Mouse (Mus musculus) megakaryocyte progenitor cell, adult 5-6 weeks (primary cell): ENCODE measurements around the gene Bmper. TPM values are rescaled to one million over a fixed set of nuclear protein-coding genes. Genes with fewer than 3 reads are reported as not detected.

Experiments used
- ATAC-seq: replicated peaks from 2 replicates; pipeline ENCODE4 v1.8.0; 2016; ENCODE audit warnings: mild to moderate bottlenecking, moderate TSS enrichment, inconsistent platforms; ENCODE audit not compliant: poor library complexity
- total RNA-seq, 2 experiments: library from RNA; stranded (forward) in 1 of 2; stranded (reverse) in 1 of 2; fragments of 157-497, 149-512 nt in 1 of 2; fragments of 200-1000 nt in 1 of 2; gene quantifications; 2 replicates each; pipeline versions ENCODE4 v1.2.3 to v1.2.4; 2015 to 2017

The Bmper gene
- total RNA-seq, 2 experiments from 2014 or later, result not detected

GRCm38 (mm10) chr9:23363540-23363939 lies 140.7 kb downstream of the Bmper start:
- ATAC-seq, result no peak

DNA sequence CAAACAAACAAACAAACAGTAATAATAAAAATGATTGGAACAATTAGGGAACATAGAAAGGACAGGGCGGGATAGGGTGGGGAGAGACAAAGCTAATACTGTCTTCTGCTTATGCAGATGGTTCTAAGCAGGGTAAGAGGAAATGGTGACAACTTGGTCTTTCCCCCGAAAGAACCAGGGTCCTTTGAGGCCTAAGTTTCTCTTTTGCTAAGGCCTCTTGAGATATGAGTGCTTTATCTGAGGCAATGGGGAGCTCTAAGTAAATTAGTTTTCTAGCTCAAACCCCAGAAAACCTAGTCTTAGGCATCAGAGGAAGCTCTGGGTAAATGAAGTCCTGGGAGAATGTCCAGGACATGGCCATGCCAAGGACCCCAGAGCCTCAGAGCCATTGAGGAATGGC lies 141.2 kb downstream of the Bmper start:
- no peak for ATAC-seq

- ATAC-seq, result no peak
These were observed 145.2 kb downstream of the Bmper start for GRCm38 (mm10) chr9:23368124-23368523.

GRCm38 (mm10) chr9:23374789-23375460 lies 152.0 kb downstream of the Bmper start:
- ATAC-seq, result no peak

- no peak for ATAC-seq
These were observed 155.2 kb downstream of the Bmper start for GRCm38 (mm10) chr9:23377831-23378730.

DNA sequence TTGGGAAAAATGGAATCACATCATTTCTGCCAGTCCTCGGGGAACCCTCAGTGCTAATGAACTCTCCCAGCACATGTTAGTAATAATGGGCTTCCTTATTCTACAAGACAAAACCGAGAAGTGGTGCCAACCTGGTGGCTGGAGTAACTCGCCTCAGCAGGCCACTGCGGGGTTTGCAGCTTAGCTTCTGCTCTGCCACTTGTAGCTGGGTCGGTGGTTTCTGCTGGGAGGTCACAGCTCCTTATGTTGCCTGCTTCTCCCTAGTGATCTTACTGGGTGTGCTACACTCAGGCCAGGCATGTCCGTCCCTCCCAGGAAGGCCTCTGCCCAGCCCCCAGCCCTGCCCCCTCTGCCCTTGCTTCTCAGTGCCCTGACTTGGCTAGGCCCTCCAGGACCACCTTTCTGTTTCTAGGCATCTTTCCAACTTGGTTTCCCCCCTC lies 155.9 kb downstream of the Bmper start:
- ATAC-seq, result peak; percentile 78

- no peak; the same call in 1 of the 2 replicates for ATAC-seq
These were observed 157.4 kb downstream of the Bmper start for GRCm38 (mm10) chr9:23380171-23380835.

GRCm38 (mm10) chr9:23383291-23383690 lies 160.4 kb downstream of the Bmper start:
- ATAC-seq, result no peak

GRCm38 (mm10) chr9:23383837-23384236 lies 161.0 kb downstream of the Bmper start:
- ATAC-seq, result no peak

GRCm38 (mm10) chr9:23384880-23385279 lies 162.0 kb downstream of the Bmper start:
- ATAC-seq, result no peak

GRCm38 (mm10) chr9:23386201-23386600 lies 163.3 kb downstream of the Bmper start:
- no peak for ATAC-seq

GRCm38 (mm10) chr9:23390118-23390517 lies 167.2 kb downstream of the Bmper start:
- ATAC-seq, result no peak

GRCm38 (mm10) chr9:23394652-23395317 lies 171.9 kb downstream of the Bmper start:
- ATAC-seq, result no peak

DNA sequence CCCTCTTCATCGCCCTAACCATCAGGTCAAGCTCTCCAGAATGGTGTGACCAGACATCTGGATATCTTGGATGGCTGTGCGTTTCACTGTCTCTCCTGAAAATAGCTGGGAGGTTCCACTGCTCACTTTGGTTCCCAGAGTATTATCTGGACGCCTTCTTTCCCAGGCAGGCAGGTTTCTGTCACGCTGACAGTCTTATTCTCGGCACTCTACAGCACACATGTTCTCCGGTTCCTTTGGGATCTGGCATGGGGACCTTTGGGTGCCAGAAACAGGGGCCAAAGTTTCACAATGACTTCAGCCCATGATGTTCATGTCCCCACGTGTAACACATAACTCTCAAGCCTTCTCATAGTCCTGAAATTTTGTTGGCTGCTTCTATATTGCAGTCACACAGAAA lies 173.3 kb downstream of the Bmper start:
- ATAC-seq, result no peak

DNA sequence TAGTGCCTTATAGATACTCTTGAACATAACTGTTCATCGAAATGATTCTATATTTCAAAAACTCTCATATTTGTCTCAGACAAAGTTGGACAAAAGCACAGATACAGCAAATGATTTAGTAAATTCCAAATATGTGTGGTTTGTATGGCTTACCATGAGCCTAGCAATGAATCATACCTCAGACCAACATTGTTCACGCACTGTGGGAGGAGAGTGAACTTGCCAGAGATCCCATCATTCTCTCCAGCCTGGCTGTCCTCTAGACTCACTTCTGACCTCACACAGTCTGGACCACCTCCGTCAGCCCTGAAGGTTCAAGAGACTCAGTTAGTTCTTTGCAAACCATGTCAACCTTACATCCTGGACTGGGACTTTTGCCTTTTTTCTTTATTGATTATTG lies 175.0 kb downstream of the Bmper start:
- ATAC-seq, result no peak

DNA sequence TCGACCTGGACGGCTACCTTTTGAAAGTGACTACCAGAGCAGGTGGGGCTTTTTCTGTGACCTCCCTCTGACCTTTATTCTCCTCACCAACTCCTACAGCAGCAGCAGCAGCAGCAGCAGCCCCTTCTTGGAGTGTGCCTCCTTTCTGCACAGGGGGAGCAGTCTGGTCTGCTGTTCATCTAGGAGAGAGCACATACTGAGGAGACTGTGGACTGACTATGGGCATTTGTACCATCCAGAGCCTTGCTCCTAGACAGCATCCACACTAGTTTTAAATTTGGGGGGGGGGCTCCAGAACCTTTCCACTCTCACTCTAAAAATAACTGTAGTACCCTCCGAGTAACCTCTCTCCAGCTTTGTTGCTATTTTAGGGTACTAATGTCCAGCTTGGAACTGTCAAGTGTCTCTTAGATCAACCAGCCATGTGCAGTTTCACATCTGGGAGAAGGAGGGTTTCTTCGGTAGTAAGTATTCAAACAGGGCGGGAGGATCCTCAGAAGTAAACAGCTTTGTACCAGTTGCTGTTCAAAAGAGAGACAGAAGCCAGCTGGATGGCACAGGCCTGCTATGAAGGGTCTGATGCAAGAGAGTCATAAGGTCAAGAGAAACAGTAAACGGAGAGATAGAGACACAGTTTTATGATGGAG lies 176.9 kb downstream of the Bmper start:
- no peak for ATAC-seq

- no peak for ATAC-seq
These were observed 184.5 kb downstream of the Bmper start for GRCm38 (mm10) chr9:23407416-23407815.

- no peak for ATAC-seq
These were observed 185.3 kb downstream of the Bmper start for GRCm38 (mm10) chr9:23407935-23408781.

- ATAC-seq, result no peak
These were observed 187.7 kb downstream of the Bmper start for GRCm38 (mm10) chr9:23410567-23410966.

- ATAC-seq, result no peak
These were observed 190.1 kb downstream of the Bmper start for GRCm38 (mm10) chr9:23412956-23413355.
